Mouse (Mus musculus): Measurements from ENCODE around the gene Cby3. TPM values are rescaled to one million over a fixed set of nuclear protein-coding genes. Genes with fewer than 3 reads are reported as not detected.
A peak's percentile ranks its signal among the peaks of the same experiment; 100 is the strongest.

Cby3 gene
- total RNA-seq, 2 experiments from 2014 or later = not detected

GRCm38 (mm10) chr11:50364548-50364947 is 10.3 kb downstream of the Cby3 start:
- peak; percentile 70 for DNase-seq

GRCm38 (mm10) chr11:50365322-50365721 is 11.1 kb downstream of the Cby3 start:
- no peak for DNase-seq

- no peak for DNase-seq
These were observed 13.3 kb downstream of the Cby3 start for GRCm38 (mm10) chr11:50367531-50367930.

- no peak for DNase-seq
These were observed 15.2 kb downstream of the Cby3 start for GRCm38 (mm10) chr11:50369360-50369911.

GRCm38 (mm10) chr11:50370969-50371368 is 16.7 kb downstream of the Cby3 start:
- no peak for DNase-seq

- peak; percentile 61 for DNase-seq
These were observed 17.2 kb downstream of the Cby3 start for GRCm38 (mm10) chr11:50371399-50371841.

GRCm38 (mm10) chr11:50371911-50372310 is 17.6 kb downstream of the Cby3 start:
- DNase-seq = no peak

GRCm38 (mm10) chr11:50373086-50373485 is 18.8 kb downstream of the Cby3 start:
- no peak for DNase-seq

- DNase-seq = no peak
These were observed 19.4 kb downstream of the Cby3 start for GRCm38 (mm10) chr11:50373621-50374020.

GRCm38 (mm10) chr11:50374286-50375015 is 20.2 kb downstream of the Cby3 start:
- DNase-seq = no peak

- DNase-seq = no peak
These were observed 21.2 kb downstream of the Cby3 start for GRCm38 (mm10) chr11:50375421-50375820.

- no peak for DNase-seq
These were observed 22.0 kb downstream of the Cby3 start for GRCm38 (mm10) chr11:50376156-50376790.

- DNase-seq = peak; percentile 99
These were observed 22.9 kb downstream of the Cby3 start, which contains the start of gene Hnrnph1 for GRCm38 (mm10) chr11:50376911-50377891. Hnrnph1 (plus strand) TSS chr11:50376990.

- DNase-seq = peak; percentile 94
These were observed 23.8 kb downstream of the Cby3 start for GRCm38 (mm10) chr11:50377892-50378684.

- DNase-seq = no peak
These were observed 24.9 kb downstream of the Cby3 start for GRCm38 (mm10) chr11:50379023-50379752.

- DNase-seq = no peak
These were observed 27.0 kb downstream of the Cby3 start for GRCm38 (mm10) chr11:50381311-50381710.

- DNase-seq = no peak
These were observed 33.0 kb downstream of the Cby3 start for GRCm38 (mm10) chr11:50387167-50387679.

- no peak for DNase-seq
These were observed 33.4 kb downstream of the Cby3 start for GRCm38 (mm10) chr11:50387697-50388096.

- DNase-seq = no peak
These were observed 34.1 kb downstream of the Cby3 start for GRCm38 (mm10) chr11:50388217-50388929.

GRCm38 (mm10) chr11:50389011-50389410 is 34.7 kb downstream of the Cby3 start:
- no peak for DNase-seq
